Mouse (Mus musculus): ENCODE measurements at regions not wholly inside any gene's neighbourhood (a gene's known extent, or its start where the extent isn't known, plus 50 kb on each side); places are given as distances from the start of the nearest gene placed in this dataset.

- Histone ChIP-seq H3K9me3 (ENCODE audit: control insufficient read depth) (no peaks in the 10 kb centered on the region), H3K27me3 (replicated peaks; ENCODE audit: control insufficient read depth, insufficient read depth, low read length) (no peaks in the 10 kb centered on the region), H3K9ac (ENCODE audit: low read depth, low read length) (no peak overlapping the region), H3K4me2 (replicated peaks; ENCODE audit: low read depth) (no peak overlapping the region), H3K36me3 (ENCODE audit: control insufficient read depth, insufficient read depth) (no peaks in the 10 kb centered on the region), H3K4me1 (replicated peaks; ENCODE audit: control insufficient read depth, insufficient read depth, low read length) (peaks cover 3% of the 10 kb centered on the region; the same call in 1 of the 2 replicates), H3K4me3 (ENCODE audit: low read depth, low read length) (no peak overlapping the region), H3K27ac (ENCODE audit: low read depth, low read length) (peak overlapping the region; percentile 57; the same call in 1 of the 2 replicates)
- no peak for TF ChIP-seq CTCF (IDR thresholded peaks at IDR 0.05; ENCODE audit: low read depth)
- WGBS: 66% methylated on average over 11 of the region's 11 CpGs
- ATAC-seq: no peak
Observed at GRCm38 (mm10) chr14:76708728-76709127, 152.0 kb upstream of the Serp2 start.

DNA sequence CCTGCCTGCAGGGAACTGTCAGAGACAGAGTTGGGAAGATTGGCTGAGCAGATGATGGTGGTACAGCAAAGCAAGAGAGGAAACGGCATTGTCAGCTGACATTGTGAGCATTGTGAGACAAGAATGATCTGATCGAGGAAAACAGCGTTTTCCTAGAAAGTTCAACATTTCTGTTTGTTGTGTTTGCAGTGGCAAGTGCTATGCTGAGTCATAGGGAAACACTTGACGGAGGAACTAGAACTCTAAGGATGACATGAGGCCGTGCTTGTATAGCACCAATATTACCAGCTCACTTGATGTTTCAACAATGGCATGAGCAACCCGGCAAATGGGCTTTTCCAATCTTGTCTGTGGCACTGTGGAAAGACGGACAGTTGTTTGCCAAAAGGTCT lies 146.7 kb upstream of the Serp2 start:
- Histone ChIP-seq H3K9ac (ENCODE audit: low read depth, low read length) (no peak overlapping the region), H3K36me3 (ENCODE audit: control insufficient read depth, insufficient read depth) (no peaks in the 10 kb centered on the region), H3K27ac (ENCODE audit: low read depth, low read length) (no peak overlapping the region), H3K4me1 (replicated peaks; ENCODE audit: control insufficient read depth, insufficient read depth, low read length) (peaks cover 19% of the 10 kb centered on the region; the same call in 1 of the 2 replicates), H3K27me3 (replicated peaks; ENCODE audit: control insufficient read depth, insufficient read depth, low read length) (no peaks in the 10 kb centered on the region), H3K9me3 (ENCODE audit: control insufficient read depth) (no peaks in the 10 kb centered on the region), H3K4me3 (ENCODE audit: low read depth, low read length) (no peak overlapping the region), H3K4me2 (replicated peaks; ENCODE audit: low read depth) (no peak overlapping the region)
- no peak for TF ChIP-seq CTCF (IDR thresholded peaks at IDR 0.05; ENCODE audit: low read depth)
- no peak for ATAC-seq
- 80% methylated on average over 7 of the region's 7 CpGs for WGBS

- WGBS: 71% methylated on average over 8 of the region's 8 CpGs
- Histone ChIP-seq H3K4me1 (replicated peaks; ENCODE audit: control insufficient read depth, insufficient read depth, low read length) (peaks cover 20% of the 10 kb centered on the region; the same call in 1 of the 2 replicates), H3K27ac (ENCODE audit: low read depth, low read length) (no peak overlapping the region), H3K27me3 (replicated peaks; ENCODE audit: control insufficient read depth, insufficient read depth, low read length) (no peaks in the 10 kb centered on the region), H3K36me3 (ENCODE audit: control insufficient read depth, insufficient read depth) (no peaks in the 10 kb centered on the region), H3K4me3 (ENCODE audit: low read depth, low read length) (no peak overlapping the region), H3K9me3 (ENCODE audit: control insufficient read depth) (no peaks in the 10 kb centered on the region), H3K9ac (ENCODE audit: low read depth, low read length) (no peak overlapping the region), H3K4me2 (replicated peaks; ENCODE audit: low read depth) (no peak overlapping the region)
- no peak for ATAC-seq
- no peak for TF ChIP-seq CTCF (IDR thresholded peaks at IDR 0.05; ENCODE audit: low read depth)
Observed at GRCm38 (mm10) chr14:76702709-76703372, 146.2 kb upstream of the Serp2 start.

GRCm38 (mm10) chr14:76701911-76702708 lies 145.4 kb upstream of the Serp2 start:
- WGBS: 62% methylated on average over 14 of the region's 14 CpGs
- ATAC-seq: no peak
- no peaks in the 10 kb centered on the region for H3K36me3 ChIP-seq (ENCODE audit: control insufficient read depth, insufficient read depth)
- no peak overlapping the region for H3K9ac ChIP-seq (ENCODE audit: low read depth, low read length)
- H3K27ac ChIP-seq (ENCODE audit: low read depth, low read length): no peak overlapping the region
- no peak overlapping the region for H3K4me2 ChIP-seq (replicated peaks; ENCODE audit: low read depth)
- no peaks in the 10 kb centered on the region for H3K9me3 ChIP-seq (ENCODE audit: control insufficient read depth)
- no peak for TF ChIP-seq CTCF (IDR thresholded peaks at IDR 0.05; ENCODE audit: low read depth)
- peaks cover 20% of the 10 kb centered on the region; the same call in 1 of the 2 replicates for H3K4me1 ChIP-seq (replicated peaks; ENCODE audit: control insufficient read depth, insufficient read depth, low read length)
- no peaks in the 10 kb centered on the region for H3K27me3 ChIP-seq (replicated peaks; ENCODE audit: control insufficient read depth, insufficient read depth, low read length)
- H3K4me3 ChIP-seq (ENCODE audit: low read depth, low read length): no peak overlapping the region

DNA sequence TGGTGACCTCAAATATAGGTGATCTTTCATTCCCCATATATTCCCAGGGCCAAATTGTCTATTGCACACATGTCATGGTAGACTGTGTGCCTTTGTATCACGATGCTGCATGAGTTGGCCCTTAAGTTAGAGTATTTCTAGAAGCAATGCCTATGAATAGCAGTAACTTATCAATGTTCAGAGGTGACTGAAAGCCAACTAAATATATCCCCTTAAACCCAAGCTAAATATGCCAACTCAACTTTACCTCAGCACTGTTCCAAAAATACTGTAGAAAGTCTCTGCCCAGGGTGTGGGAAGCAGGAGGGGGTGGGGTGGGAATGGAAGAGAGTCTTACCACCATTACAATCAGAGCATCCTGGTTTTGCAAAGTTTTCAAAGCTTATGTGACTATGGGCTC lies 144.6 kb upstream of the Serp2 start:
- no peak for TF ChIP-seq CTCF (IDR thresholded peaks at IDR 0.05; ENCODE audit: low read depth)
- 93% methylated on average over 1 of the region's 1 CpGs for WGBS

DNA sequence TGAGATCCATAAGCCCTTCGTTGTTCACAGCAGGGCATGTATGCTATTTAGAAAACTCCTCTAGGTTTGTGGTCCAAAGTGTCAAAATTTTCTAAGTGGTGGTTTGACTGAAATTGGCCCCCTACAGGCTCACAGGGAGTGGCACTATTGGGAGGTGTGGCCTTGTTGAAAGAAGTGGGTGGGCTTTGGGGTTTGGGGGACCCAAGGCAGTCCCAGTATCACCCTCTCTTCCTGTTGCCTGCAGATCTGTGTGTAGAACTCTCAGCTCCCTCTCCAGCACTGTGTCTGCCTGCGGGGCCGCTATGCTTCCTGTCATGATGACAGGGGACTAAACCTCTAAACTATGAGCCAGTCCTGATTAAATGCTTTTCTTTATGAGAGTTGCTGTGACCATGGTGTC lies 144.1 kb upstream of the Serp2 start:
- H3K27me3 ChIP-seq (replicated peaks; ENCODE audit: control insufficient read depth, insufficient read depth, low read length): no peaks in the 10 kb centered on the region
- no peak overlapping the region for H3K4me2 ChIP-seq (replicated peaks; ENCODE audit: low read depth)
- TF ChIP-seq CTCF (IDR thresholded peaks at IDR 0.05; ENCODE audit: low read depth): 0 out of 2 replicates have a peak, but pooled peaks have one; percentile 2
- no peak overlapping the region for H3K4me3 ChIP-seq (ENCODE audit: low read depth, low read length)
- no peaks in the 10 kb centered on the region for H3K9me3 ChIP-seq (ENCODE audit: control insufficient read depth)
- 87% methylated on average over 3 of the region's 3 CpGs for WGBS
- no peak overlapping the region for H3K27ac ChIP-seq (ENCODE audit: low read depth, low read length)
- no peak for ATAC-seq
- no peaks in the 10 kb centered on the region for H3K36me3 ChIP-seq (ENCODE audit: control insufficient read depth, insufficient read depth)
- H3K9ac ChIP-seq (ENCODE audit: low read depth, low read length): no peak overlapping the region
- peaks cover 20% of the 10 kb centered on the region; the same call in 1 of the 2 replicates for H3K4me1 ChIP-seq (replicated peaks; ENCODE audit: control insufficient read depth, insufficient read depth, low read length)

More for the DNA sequence above, 144.6 kb upstream of the Serp2 start:
- Histone ChIP-seq H3K36me3 (ENCODE audit: control insufficient read depth, insufficient read depth) (no peaks in the 10 kb centered on the region), H3K4me2 (replicated peaks; ENCODE audit: low read depth) (no peak overlapping the region), H3K9ac (ENCODE audit: low read depth, low read length) (no peak overlapping the region), H3K27me3 (replicated peaks; ENCODE audit: control insufficient read depth, insufficient read depth, low read length) (no peaks in the 10 kb centered on the region), H3K27ac (ENCODE audit: low read depth, low read length) (no peak overlapping the region), H3K4me3 (ENCODE audit: low read depth, low read length) (no peak overlapping the region), H3K4me1 (replicated peaks; ENCODE audit: control insufficient read depth, insufficient read depth, low read length) (peaks cover 20% of the 10 kb centered on the region; the same call in 1 of the 2 replicates), H3K9me3 (ENCODE audit: control insufficient read depth) (no peaks in the 10 kb centered on the region)
- no peak for ATAC-seq

Measured in intestine, postnatal 0 days (tissue).